9 mouse cellular contexts compared by ENCODE assay signal in the genomic region with DNA sequence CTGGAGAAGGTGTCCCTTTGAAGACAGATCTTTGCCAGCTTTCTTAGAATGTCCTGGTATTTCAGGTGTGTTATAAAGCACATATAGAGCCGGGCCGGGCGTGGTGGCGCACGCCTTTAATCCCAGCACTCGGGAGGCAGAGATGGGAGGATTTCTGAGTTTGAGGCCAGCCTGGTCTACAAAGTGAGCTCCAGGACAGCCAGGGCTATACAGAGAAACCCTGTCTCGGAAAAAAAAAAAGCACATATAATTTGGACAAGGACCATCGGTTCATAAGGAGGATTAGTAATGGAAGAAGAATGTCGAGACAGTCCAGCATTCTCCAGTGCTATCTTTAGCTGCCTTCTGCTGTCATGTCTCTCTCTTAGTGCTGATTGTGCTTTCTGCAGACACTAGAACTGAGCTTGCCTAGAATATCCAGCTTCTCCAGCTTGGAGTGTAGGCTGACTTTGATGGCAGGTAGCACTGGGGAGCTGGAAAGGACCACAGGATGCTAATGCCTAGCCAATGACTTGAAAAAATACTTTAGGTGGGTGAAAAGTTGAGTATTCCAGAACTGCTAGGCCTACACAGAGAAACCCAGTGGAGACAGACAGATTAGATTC. TPM values are rescaled to one million over a fixed set of nuclear protein-coding genes. Genes with fewer than 3 reads are reported as not detected.
DNase-seq lines count a peak whose midpoint lies in the region; ATAC-seq lines count a peak whose summit lies in the region.
"Had no signal": no experiment of that assay in that cellular context is flagged by ENCODE, and none has a peak within 500 bp of the region (broad histone marks: within the 10 kb centered on the region; RNA-seq: fewer than 3 reads in every experiment).

No protein-coding gene starts in this region.

- peaks cover 5% of the 10 kb centered on the region for H3K36me3 ChIP-seq in heart, embryonic 13.5 days
- no peaks in the 10 kb centered on the region for H3K36me3 ChIP-seq in limb, embryonic 11.5 days (ENCODE audit: control insufficient read depth, insufficient read depth, low read length)
- H3K36me3 ChIP-seq: lung, embryonic 15.5 days had no signal

- peak overlapping the region; percentile 65 for H3K27ac ChIP-seq in heart, embryonic 13.5 days (replicated peaks)
- H3K27ac ChIP-seq in limb, embryonic 11.5 days (replicated peaks; ENCODE audit: low read depth, low read length): no peak overlapping the region
- H3K27ac ChIP-seq: lung, embryonic 15.5 days had no signal

- no peaks in the 10 kb centered on the region for H3K27me3 ChIP-seq in heart, embryonic 13.5 days (replicated peaks)
- no peaks in the 10 kb centered on the region for H3K27me3 ChIP-seq in limb, embryonic 11.5 days (ENCODE audit: control insufficient read depth, insufficient read depth, low read length)
- H3K27me3 ChIP-seq: lung, embryonic 15.5 days had no signal

- no peak overlapping the region for H3K4me3 ChIP-seq in heart, embryonic 13.5 days
- no peak overlapping the region for H3K4me3 ChIP-seq in limb, embryonic 11.5 days (ENCODE audit: low read depth, low read length)
- H3K4me3 ChIP-seq: lung, embryonic 15.5 days had no signal

- H3K4me2 ChIP-seq in heart, embryonic 13.5 days: no peak overlapping the region
- no peak overlapping the region for H3K4me2 ChIP-seq in limb, embryonic 11.5 days (ENCODE audit: low read depth, severe bottlenecking)
- H3K4me2 ChIP-seq: lung, embryonic 15.5 days had no signal

- no peaks in the 10 kb centered on the region for H3K9me3 ChIP-seq in heart, embryonic 13.5 days
- H3K9me3 ChIP-seq in limb, embryonic 11.5 days (ENCODE audit: control insufficient read depth, low read length): no peaks in the 10 kb centered on the region
- H3K9me3 ChIP-seq: lung, embryonic 15.5 days had no signal

- peaks cover 74% of the 10 kb centered on the region for H3K4me1 ChIP-seq in heart, embryonic 13.5 days
- peaks cover 4% of the 10 kb centered on the region; the same call in 1 of the 2 replicates for H3K4me1 ChIP-seq in limb, embryonic 11.5 days (ENCODE audit: control insufficient read depth, insufficient read depth, low read length)

- intact Hi-C loops in heart, postnatal 25 days (cut with DNase I): no loop called here

- WGBS in heart, embryonic 13.5 days: 61% methylated on average over 9 of the region's 9 CpGs
- 94% methylated on average over 9 of the region's 9 CpGs for WGBS in limb, embryonic 11.5 days

- ATAC-seq in heart, embryonic 13.5 days (ENCODE audit: extremely low read depth, insufficient number of reproducible peaks, low FRiP score, low TSS enrichment): peak; percentile 74; the same call in 1 of the 2 replicates
- peak; percentile 90 for ATAC-seq in limb, embryonic 11.5 days (ENCODE audit: insufficient number of reproducible peaks, low FRiP score, low TSS enrichment, low read depth)

- no peak overlapping the region for H3K9ac ChIP-seq in heart, embryonic 13.5 days
- H3K9ac ChIP-seq in limb, embryonic 11.5 days (ENCODE audit: low read length): no peak overlapping the region
- H3K9ac ChIP-seq: lung, embryonic 15.5 days had no signal

- DNase-seq in heart, postnatal 25 days (ENCODE audit: low spot score): no peak
- peak; percentile 47 to 87 for DNase-seq in spleen, postnatal 4 days (ENCODE audit: low spot score in 2 of 2)
- DNase-seq in spleen, adult 12 weeks (ENCODE audit: low spot score): no peak
- peak; percentile 61 for DNase-seq in embryo, embryonic 10 days (ENCODE audit: low spot score)
- peak; percentile 56 for DNase-seq in limb, embryonic 11.5 days (ENCODE audit: low spot score)
- peak; percentile 70 for DNase-seq in telencephalon, adult 2 months (ENCODE audit: low read depth, low spot score)
- DNase-seq in urinary bladder, adult 18-20 months (ENCODE audit: low spot score in 2 of 2): no peak

RNA-seq across cellular contexts. Expression of a gene that starts 5.9 kb away (rescaled TPM):
- polyA plus RNA-seq in heart, embryonic 13.5 days (2015; fragmentation: Nextera tagmentation; extraction: Ambion mirVana): 14.7 and 15.0 TPM in 2 replicates
- total RNA-seq in heart, postnatal 25 days (2021): 10 to 100 TPM in 1 of 2 experiments, 1 to 10 TPM in 1; 9.9 to 14.6 TPM
- 37.9 and 39.7 TPM in 2 replicates for polyA plus RNA-seq in limb, embryonic 11.5 days (2014; fragmentation: Nextera tagmentation; extraction: Ambion mirVana)

RNA-seq across cellular contexts. Expression of a gene that starts 50.5 kb away (rescaled TPM):
- 523 and 604 TPM in 2 replicates for polyA plus RNA-seq in heart, embryonic 13.5 days (2015; fragmentation: Nextera tagmentation; extraction: Ambion mirVana)
- 1,000 to 10,000 TPM; 1,413 to 1,444 TPM for total RNA-seq in heart, postnatal 25 days (2021)
- polyA plus RNA-seq in limb, embryonic 11.5 days (2014; fragmentation: Nextera tagmentation; extraction: Ambion mirVana): 201 and 210 TPM in 2 replicates

RNA-seq across cellular contexts. Expression of a gene that starts 50.6 kb away (rescaled TPM):
- polyA plus RNA-seq in heart, embryonic 13.5 days (2015; fragmentation: Nextera tagmentation; extraction: Ambion mirVana): 21.9 and 24.0 TPM in 2 replicates
- total RNA-seq in heart, postnatal 25 days (2021): 1 to 10 TPM; 5.7 to 7.4 TPM
- polyA plus RNA-seq in limb, embryonic 11.5 days (2014; fragmentation: Nextera tagmentation; extraction: Ambion mirVana): 42.4 and 43.6 TPM in 2 replicates

Comparison
In these comparisons a context has a peak if more than half of its experiments do, and no peak if none do; other contexts are left out.
1. DNase-seq: peak in spleen, postnatal 4 days (2 of 2), embryo, embryonic 10 days (single experiment), limb, embryonic 11.5 days (single experiment) and telencephalon, adult 2 months (single experiment); none in heart, postnatal 25 days (single experiment), spleen, adult 12 weeks (single experiment) and urinary bladder, adult 18-20 months (0 of 2).